Mouse (Mus musculus) layer of hippocampus, postnatal 25 days (tissue): ENCODE measurements at regions not wholly inside any gene's neighbourhood (a gene's known extent, or its start where the extent isn't known, plus 50 kb on each side); places are given as distances from the start of the nearest gene placed in this dataset.
A peak's percentile ranks its signal among the peaks of the same experiment; 100 is the strongest.

Experiments
- DNase-seq, 2 experiments: peaks; one replicate each; pipeline ENCODE4 v3.0.0; 2022; ENCODE audit warnings: mixed read lengths in 2 of 2, low spot score in 1 of 2; ENCODE audit errors: extremely low spot score in 1 of 2

DNA sequence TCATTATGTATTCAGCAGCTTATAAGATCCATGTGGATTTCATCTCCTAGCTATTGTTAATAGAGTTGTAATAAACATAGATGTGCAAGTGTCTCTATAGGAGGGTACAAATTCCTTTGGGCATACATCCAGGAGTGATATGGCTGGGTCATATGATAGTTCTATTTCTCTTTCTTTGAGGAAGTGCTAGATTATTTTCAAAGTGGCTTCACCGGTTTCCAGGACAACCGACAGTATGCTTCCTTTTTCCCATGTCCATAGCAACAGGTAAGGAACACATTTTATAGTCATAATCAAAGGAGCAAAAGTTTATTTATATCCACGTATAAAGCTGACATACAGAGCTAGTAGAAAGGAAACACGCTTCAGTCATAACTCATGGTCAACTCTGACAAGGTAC, 710.2 kb upstream of the Tenm4 start:
- DNase-seq: no peak

DNA sequence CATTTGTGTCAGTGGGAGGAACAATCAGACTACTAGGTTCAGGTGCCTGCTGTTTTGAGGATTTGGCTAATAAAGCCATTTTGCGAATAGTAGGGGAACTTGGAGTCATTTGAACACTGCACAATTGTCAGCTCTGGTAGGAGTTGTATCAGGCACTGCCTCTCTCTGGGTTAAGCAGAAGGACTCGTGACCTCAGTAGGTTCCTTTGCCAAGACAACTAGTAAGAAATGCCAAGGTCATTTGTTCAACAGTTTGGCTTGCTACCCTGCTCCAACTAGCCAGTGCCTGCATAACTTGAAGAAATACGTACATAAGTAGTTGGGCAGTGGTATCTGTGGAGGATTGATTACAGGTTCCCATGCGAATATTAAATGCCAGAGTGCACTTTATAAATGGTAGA, 705.5 kb upstream of the Tenm4 start:
- DNase-seq: no peak

- DNase-seq: no peak
Observed at GRCm38 (mm10) chr7:95467028-95467427, 704.0 kb upstream of the Tenm4 start.

DNA sequence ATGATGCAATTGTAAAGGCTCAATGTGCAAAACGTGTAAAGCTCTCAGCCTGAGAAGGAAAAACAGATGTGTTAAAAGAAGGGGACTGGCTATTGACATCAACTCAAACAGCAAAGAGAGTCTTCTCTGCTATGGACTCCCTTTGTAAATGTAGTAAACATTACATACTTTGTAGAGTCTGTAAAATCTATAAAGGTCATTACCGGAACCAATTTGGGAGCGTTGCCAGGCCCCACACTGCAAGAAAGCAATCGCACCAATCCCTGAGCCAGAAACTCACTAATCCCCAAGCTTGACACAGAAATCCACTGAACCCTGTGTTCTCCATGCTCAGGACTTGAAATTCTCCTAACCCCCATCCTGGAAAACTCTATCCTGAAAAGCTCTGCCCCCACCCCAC, 697.2 kb upstream of the Tenm4 start:
- no peak for DNase-seq

DNA sequence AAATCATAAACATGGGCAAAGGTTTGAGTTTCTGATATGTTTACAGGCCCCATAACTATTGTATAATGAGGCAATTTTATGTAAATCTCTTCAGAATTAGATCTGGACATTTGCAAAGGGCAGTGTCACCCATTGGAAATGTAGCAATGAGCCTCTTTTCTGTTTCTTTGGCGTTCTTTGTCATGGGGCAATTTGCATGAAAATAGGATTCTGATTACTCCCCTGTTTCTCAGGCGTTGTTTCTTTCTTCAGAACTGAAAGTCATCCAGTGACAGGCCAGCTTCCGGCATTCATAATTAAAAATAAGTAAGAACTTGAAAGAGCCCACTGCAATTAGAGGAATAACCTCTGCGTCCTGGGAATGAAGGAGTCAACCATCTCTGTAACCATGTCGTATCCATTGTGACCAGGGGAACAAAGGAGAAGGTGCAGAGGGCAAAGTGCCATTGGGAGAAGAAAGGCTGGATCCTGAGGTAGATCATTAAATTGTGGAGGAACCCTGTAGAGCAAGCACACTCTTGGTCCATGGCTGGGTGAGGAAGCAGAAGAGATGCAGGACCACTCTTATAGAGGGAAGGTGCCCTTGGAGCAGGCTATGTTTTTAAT, 690.8 kb upstream of the Tenm4 start:
- DNase-seq: no peak

- peak in 1 of 2 experiments; percentile 45 for DNase-seq
Observed at GRCm38 (mm10) chr7:95489666-95490065, 681.4 kb upstream of the Tenm4 start.

DNA sequence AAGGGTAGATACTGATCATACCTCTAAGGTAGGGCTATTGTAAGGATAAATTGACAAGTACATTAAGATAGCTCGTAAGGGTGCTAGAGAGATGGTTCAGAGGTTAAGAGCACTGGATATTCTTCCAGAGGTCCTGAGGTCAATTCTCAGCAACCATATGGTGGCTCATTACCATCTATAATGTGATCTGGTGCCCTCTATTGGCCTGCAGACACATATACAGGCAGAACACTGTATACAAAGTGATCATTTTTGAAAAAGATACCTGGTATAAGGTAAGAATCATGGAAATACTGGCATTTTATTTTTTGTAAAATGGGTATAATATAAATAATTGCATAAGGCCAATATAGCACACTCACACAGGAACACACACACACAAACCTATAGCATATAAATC, 676.3 kb upstream of the Tenm4 start:
- DNase-seq: no peak

GRCm38 (mm10) chr7:95502959-95503358, 668.1 kb upstream of the Tenm4 start:
- no peak for DNase-seq

DNA sequence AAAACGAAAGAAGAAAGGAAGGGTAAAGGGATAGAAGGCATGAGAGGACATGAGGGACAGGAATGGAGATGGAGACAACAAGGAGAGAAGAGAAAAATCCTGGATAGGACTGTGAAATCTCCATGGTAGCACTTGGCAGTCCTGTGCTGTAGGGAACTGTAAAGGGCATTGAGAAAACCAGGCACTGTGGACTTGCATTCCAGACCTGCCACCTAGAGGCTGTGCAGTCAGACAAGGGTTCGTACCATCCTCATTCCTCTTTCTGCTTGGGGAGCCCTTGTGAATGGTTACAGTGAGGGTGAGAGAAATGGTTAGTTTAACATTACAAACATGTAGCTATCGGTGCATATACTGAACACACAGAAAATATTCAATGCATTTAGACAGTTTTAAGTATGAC, 623.8 kb upstream of the Tenm4 start:
- no peak for DNase-seq

DNA sequence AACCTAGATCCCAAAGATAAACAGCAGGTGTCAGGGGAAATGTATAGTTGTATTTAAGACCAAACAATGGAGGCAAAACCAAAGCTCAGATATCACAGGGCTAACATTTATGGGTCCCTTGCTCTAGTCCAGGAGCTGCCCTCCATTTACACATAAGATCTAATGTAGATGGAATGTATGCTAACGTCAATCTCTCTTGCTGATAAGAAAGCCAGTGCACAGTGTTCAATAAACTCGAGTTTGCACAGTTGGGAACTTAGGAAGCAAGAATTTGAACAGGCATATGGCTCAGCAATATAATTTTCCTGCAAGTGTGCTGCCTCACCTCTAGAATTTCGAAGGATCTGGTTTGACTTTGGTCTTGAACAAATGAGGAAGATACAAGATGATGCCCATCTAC, 620.9 kb upstream of the Tenm4 start:
- no peak for DNase-seq

- DNase-seq: no peak
Observed at GRCm38 (mm10) chr7:95551798-95552387, 619.2 kb upstream of the Tenm4 start.

DNA sequence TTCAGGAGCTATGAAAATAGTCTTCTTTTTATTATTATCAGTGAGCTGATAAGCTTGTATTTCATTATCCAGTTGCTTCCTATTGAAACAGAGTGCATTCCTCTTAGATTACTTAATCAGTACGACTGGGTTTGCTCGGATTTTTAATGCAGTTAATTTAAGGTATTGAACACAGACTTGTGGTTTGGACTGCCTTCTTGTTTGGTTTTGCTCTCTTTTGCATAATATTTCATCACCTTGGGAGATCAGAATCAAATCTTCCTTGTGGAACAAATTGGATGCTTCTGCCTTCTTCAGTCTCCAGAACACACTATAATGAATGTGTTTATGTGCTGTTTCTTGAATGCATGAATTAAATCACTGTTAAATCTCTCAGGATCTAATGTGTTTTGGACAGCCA, 612.5 kb upstream of the Tenm4 start:
- DNase-seq: no peak

- DNase-seq: no peak
Observed at GRCm38 (mm10) chr7:95578633-95579032, 592.4 kb upstream of the Tenm4 start.

DNA sequence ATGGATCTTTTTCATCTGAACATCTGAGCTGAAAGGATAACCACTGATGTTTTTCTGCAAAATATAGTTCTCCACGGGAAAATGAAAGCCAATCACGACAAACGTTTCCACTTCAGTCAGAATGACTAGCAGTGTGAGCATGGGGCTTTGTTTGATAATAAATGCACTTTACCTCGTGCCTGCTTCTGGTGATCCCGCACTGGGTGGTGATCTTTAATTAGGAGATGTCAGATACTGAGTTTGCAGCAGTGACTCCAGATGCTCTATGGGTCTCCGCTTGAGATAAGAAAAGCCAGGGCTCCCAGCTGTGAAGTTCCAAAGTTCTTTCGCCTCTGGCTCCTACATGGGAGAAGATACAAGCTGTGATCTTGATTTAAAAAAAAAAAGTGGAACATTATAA, 589.7 kb upstream of the Tenm4 start:
- DNase-seq: no peak

DNA sequence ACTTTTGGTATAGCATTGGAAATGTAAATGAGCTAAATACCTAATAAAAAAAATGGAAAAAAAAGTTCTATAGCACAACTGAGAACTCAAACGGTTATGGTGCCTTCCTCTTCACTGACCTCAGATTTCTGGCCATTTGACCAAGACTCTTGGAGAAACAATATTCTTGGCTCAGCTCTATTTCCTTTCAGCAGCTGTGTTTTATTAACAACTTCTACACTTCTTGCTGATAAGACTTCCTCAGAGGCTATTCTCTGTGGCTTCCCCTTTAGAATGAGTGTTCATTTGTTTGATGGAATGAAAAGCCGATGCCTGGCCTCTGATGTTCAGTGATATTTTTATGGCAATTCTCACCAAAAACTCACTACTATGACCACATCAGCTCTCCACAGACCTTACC, 572.7 kb upstream of the Tenm4 start:
- DNase-seq: no peak

DNA sequence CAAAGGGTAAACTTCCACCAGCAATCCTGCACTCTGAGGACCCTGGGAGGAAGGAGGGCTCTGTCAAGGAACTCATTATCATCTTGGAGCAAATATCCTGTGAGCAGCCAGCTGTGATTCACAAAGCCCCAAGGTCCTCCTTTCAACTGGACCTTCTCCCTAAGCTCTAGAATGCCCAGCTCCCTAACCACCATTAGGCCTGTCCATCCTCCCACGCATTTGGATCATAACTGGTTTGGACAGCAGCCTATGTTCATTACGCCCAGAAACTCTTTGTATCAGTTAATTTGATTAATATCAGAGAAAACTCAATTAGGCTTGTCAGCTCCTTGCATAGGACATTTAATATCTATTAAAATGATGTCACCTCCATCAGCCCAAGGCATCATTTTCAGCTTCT, 557.3 kb upstream of the Tenm4 start:
- no peak for DNase-seq

DNA sequence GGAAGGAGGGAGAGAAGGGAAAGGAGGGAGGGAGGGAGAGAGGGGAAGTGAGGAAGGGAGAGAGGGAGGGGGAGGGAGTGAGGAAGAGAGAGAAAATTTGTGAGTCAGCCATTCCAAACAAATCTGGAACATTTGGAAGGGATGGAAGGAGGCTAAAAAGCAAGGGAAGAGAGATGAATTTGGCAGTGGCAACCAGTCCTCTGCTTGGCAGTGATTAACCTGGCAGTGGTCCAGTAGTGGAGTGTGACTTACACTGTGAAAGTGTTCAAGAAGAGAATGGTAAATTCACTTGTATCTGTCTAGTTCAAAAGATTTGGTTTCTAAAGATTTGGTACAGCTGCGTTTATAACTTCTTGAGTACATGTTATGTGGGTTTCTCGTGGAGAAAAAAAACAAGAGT, 553.7 kb upstream of the Tenm4 start:
- peak in 1 of 2 experiments; percentile 36 for DNase-seq

GRCm38 (mm10) chr7:95618170-95618569, 552.9 kb upstream of the Tenm4 start:
- DNase-seq: no peak

DNA sequence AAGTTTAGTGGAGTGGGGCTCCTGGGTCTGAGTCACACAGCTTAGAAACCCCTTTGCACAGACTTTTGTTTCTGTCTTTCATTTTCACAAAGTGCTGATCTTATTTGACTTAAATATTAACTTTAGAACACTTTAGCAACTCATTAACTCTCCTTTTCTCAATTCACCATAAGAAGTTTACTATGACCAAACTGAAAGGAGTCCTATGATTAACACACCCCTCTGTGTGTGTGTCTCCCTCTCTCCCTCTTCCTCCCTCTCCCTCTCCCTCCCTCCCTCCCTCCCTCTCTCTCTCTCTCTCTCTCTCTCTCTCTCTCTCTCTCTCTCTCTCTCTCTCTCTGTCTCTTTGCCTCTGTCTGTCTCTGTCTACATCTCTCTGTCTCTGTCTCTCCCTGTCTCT, 551.0 kb upstream of the Tenm4 start:
- no peak for DNase-seq

DNA sequence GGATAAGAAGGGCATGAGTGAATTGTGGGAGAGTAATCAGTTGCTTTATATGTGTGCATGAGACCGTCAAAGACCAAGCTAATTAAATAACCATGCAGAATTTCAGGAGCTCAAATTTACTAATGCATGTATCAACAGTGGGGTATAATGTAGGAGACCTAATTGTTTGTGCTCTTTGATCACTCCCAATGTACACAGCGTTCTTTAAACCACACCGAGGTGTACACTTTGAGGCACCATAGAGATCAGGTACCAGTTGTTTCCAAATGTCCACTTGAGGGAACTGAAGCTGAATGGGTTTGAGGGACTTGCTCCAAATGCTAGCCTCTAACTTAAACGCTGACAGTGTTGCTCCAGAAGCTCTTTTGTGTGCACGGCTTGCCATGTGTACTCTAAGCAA, 530.4 kb upstream of the Tenm4 start:
- DNase-seq: no peak

DNA sequence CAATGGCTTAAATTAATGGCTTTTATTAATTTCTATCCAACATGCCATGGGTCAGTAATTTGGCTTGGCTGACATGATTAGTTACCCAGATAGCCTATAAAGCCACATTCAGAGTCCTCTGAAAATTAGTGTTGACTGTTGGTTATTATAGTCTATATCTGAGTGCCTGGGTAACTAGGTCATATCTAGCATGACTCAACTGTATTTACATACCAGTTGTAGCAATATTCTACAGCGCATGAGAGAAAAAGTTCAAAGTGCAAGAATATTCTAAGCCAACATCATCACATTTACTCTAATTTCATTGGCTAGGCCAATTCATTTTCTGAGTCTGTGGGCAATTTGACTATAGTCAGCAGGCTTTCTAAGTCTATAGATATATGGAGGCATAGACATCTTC, 496.7 kb upstream of the Tenm4 start:
- DNase-seq: no peak

DNA sequence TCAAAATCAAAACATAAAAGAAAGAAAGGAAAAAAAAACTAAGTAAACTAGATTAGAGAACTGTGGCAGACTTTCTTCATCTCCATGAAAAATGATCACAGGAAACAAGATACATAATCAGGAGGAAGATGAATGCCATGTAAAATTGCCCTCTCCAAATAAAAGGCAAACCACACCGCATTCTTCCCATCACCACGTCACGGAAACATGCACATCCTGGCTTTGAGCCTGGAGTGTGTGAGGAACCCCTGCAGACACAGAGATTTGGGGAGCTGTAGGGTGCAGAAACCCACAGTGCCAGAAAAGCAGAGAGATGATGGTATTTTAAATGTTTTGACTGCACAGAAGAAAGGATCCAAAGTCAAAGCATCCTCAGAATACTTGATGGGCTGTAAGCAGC, 488.5 kb upstream of the Tenm4 start:
- no peak for DNase-seq

DNA sequence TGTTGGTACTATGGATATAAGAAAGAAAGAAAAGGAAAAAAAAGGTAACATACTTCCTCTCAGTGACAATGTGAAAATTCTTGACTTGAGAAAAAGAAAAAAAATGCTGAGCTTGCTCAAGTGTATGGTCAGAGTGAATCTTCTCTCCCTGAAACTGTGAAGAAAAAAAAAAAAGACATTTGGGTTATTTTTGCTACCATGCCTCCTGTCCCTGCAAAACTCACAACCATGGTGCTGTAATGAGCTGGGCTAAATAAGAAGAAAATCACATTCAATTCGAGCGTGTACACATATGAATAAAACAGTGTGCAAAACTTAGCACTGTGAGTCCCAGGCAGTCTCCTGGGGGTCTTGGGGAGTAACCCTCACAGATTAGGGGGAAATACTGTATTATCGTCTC, 483.3 kb upstream of the Tenm4 start:
- no peak for DNase-seq
